Mouse (Mus musculus): ENCODE results near the gene Cops4.

The Cops4 gene

DNA sequence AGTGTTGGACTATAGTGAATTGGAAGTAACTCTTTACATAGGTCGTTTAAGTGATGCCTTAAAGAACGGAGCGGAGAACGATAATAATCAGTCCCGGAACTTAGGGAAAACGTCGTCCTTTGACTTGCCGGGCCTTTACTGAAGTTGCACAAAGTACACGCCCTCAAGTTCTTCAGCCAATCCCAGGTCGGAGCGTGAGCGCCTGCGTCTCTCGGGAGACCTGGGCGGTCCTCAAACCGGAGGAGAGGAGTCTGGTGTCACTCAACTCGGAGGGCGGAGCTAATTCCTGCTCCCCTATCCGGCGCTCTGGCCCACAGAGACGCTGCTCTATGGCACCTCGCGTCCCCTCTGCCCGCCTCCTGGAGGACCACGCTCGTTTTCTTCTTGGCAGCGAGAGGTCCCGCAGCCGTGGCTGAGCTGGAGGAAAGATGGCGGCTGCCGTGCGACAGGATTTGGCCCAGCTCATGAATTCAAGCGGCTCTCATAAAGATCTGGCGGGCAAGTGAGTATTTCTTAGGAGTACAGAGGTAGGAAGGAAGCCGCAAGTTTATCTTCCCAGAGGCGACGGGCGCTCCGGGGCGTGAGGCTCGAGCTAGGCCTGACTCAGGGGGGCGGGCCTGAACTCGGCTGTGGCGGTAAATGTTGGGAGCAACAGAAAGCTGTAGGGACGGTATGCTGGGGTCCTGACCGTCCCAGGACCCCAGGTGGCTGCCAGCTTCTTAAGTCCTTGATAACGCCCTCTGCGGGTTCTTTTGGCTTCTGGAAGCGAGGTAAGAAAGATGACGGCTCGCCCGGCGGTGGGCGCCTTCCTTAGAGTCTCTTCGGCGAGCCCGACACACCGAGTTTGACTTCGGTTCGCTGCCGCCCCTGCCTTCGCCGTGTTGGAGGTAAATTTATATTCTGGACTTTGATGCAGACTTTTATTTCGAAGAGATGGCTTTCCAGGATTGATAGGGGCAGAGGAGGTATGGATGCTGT, at the start of gene Cops4:
TSS of gene Cops4 (plus strand) at position 261 of the 978 bp plus-strand sequence.
- peak; percentile 96 for DNase-seq

DNA sequence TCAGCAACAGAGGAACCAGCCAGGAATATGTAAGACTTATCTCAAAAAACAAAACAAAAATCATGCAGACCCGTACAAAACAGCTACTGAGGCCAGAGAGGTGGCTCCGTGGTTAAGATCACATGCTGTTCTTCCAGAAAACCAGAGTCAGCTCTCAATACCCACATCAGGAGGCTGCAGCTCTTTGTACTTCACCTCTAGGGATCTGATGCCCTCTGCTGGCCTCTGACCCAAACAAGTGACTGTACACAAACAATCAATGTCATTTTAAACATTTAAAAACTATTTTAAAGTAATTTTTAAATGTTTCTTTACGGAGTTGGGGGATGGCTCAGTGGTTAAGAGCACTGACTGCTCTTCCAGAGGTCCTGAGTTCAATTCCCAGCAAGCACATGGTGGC, 41.8 kb upstream of the Cops4 start:
- no peak for DNase-seq

GRCm38 (mm10) chr5:100477604-100478003, 40.5 kb upstream of the Cops4 start:
- no peak for DNase-seq

- DNase-seq, result no peak
These were observed 34.5 kb upstream of the Cops4 start for GRCm38 (mm10) chr5:100483569-100483968.

GRCm38 (mm10) chr5:100487120-100487519, 31.0 kb upstream of the Cops4 start:
- DNase-seq, result no peak

DNA sequence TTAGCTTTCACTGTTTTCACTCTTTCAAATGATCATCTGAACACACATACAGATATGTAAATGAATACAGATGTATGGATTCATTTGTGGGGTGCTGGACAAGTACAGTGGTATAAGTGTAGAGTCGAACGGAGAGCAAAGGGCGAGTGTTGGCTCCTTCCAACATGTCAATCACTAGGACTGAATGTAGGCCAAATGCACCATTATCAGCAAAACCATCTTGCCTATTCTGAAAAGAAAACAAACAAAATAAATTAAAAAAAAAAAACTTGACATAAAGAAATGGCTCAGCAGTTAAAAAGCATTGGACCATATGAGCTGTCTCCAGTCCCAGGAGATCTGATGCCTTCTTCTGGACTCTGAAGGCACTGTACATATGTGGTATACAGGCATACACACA, 29.9 kb upstream of the Cops4 start:
- no peak for DNase-seq

GRCm38 (mm10) chr5:100489340-100489739, 28.8 kb upstream of the Cops4 start:
- no peak for DNase-seq

- DNase-seq, result no peak
These were observed 26.4 kb upstream of the Cops4 start for GRCm38 (mm10) chr5:100491704-100492103.

GRCm38 (mm10) chr5:100498436-100499180, 19.5 kb upstream of the Cops4 start:
- DNase-seq, result peak; percentile 82

- DNase-seq, result no peak
These were observed 18.9 kb upstream of the Cops4 start for GRCm38 (mm10) chr5:100499243-100499642.

DNA sequence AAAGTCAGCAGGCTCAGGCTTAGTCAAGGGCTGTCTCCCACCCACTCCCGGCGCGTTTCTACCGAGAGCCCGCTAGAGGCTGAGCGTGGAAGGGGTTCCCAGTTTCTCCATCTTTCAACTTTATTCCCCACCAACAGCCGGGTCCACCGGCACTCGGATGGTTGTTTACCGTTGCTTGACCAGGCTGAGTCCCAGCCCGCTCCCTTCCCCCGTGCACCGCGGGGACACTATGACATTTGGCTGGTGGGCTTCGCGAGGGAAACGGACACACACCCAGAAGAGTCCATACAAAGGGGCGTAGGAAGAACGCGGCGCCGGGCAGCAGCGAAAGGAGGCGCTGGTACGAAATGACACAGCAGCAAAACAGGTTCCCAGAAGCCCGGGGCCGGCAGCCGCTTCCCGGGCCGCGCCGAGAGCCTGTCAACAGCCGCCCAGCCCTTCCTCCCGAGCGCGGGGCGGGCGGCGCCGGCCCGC, 18.2 kb upstream of the Cops4 start:
- no peak for DNase-seq

DNA sequence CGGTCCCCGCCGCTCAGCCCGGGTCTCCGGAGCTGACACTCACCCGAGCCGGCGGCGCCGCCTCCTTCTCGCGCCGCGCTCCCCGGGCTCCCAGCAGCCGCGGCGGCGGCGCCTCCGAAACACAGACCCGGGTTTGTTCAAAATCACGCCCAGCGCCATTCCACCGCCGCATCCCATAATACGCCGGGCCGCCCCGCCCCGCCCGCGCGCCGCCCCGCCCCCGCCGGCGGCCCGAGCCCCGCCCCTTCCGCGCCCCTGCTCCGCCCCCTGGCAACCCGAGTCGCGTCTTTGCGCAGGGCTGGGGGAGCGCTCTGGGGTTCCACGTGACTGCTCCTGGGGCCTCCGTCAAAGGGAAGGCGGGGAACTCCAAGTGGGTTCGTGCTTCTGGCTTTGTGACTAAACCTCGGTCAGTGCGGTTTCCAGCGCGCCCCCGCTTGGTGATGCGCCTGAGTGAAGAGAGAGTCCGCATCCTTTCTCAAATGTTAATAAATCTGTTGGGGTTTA, 17.6 kb upstream of the Cops4 start, which contains the start of gene Lin54:
TSS of gene Lin54 (minus strand) at position 182 of the 504 bp plus-strand sequence.
- peak; percentile 88 for DNase-seq

- DNase-seq, result no peak
These were observed 16.8 kb upstream of the Cops4 start for GRCm38 (mm10) chr5:100501267-100501666.

DNA sequence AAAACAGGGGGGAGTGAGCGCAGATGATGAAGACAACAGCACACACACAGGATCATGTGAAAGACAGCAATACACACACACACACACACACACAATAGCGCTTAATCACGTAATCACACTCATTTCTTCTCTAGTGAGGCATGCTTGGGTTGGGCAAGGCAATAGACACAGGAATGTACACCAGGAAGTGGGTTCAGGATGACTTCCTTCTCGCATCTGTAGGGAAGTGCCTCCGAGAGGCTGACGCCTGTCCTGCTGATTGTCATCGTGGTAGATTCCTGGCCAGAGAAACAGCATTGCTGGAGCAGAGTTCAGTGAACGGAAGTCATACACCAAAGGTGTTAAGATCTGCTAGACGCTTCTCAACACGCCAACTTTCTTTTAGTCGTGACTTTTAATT, 8.9 kb upstream of the Cops4 start:
- DNase-seq, result no peak

DNA sequence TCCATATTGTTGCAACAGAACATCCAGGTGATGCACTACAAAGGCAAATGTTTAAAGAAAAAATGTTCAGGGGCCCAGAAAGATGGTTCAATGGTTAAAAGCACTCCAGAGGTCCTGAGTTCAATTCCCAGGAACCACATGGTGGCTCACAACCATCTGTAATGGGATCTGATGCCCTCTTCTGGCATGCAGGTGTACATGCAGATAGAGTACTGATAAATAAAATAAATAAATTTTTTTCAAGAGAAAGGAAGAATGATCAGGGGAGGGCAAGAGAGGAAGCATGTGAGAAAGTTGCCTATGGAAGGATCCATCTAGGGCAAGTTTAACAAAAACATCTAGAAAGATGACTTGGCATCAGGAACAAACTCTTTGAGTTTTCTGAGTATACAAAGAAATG, 5.5 kb upstream of the Cops4 start:
- no peak for DNase-seq

- no peak for DNase-seq
These were observed 910 bp downstream of the Cops4 start for GRCm38 (mm10) chr5:100519027-100519411.

- no peak for DNase-seq
These were observed 2.1 kb downstream of the Cops4 start for GRCm38 (mm10) chr5:100520223-100520622.

DNA sequence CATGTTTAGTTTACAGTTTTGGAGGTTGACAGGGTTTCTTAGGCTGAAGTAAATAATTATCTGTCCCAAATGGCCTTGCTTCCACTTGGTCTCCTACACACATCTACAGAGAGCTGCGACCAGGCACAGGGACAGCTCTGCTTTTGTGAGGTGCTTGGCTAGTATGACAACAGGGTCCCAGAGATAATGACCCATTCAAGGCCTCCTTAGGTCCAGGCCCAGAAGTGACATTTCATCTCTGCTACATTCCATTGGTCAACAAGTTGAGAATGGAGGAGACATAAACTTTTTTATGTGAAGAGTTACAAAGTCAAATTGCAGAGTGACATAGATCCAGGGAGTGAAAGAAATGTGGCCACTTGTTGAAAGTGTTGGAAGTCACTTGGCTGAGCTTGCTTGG, 5.2 kb downstream of the Cops4 start:
- DNase-seq, result no peak

- no peak for DNase-seq
These were observed 6.8 kb downstream of the Cops4 start for GRCm38 (mm10) chr5:100524921-100525320.

- no peak for DNase-seq
These were observed 7.5 kb downstream of the Cops4 start for GRCm38 (mm10) chr5:100525620-100526019.

GRCm38 (mm10) chr5:100526164-100526563, 8.1 kb downstream of the Cops4 start:
- DNase-seq, result peak; percentile 48

GRCm38 (mm10) chr5:100535826-100536225, 17.7 kb downstream of the Cops4 start:
- DNase-seq, result no peak

DNA sequence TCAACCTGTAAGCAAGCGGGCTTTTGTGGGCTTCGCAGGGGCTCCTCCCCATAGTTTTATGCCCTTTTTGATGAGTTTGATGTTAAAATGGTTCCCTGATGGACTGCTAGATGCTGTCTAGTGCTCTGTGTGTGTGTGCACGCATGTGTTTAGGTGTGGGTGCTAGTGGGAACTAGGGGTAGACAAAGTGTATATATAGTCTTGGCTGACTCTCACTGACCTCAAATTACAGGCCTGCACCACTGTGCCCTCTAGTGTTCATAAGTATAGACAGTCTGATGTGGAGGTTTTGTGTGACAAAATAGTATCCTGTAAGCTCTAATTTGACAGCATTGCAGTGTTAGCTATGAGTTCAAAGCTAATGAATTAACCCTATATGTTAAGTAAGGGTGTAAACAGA, 18.5 kb downstream of the Cops4 start:
- DNase-seq, result peak; percentile 30

All from lung, postnatal 14 days (tissue).